Mouse (Mus musculus): ENCODE measurements around the gene Ccdc185. TPM values are rescaled to one million over a fixed set of nuclear protein-coding genes. Genes with fewer than 3 reads are reported as not detected.

Gene Ccdc185
- total and polyA plus RNA-seq, 3 experiments, result not detected

DNA sequence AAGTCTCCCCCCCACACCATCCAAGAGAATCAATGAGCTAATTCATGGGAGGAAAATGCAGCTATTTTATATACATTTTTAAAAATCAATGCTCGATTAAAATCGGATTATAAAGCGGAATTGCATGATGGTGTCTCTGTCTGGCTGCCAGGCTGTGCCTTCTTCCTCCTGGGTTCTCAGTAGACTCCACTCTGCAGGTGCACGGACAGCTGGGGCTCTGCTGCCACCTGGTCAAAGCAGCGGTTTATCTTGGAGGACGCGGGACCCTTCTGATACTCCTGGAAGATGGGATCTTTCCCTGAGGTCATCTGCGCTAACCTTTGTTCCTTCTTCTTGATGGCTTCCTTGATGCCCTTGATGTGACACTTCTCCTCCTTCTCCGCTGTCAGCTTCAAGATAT lies 1.9 kb downstream of the Ccdc185 start:
- DNase-seq, result no peak

- no peak for DNase-seq
Observed at GRCm38 (mm10) chr1:182735891-182736290, 13.1 kb downstream of the Ccdc185 start.

DNA sequence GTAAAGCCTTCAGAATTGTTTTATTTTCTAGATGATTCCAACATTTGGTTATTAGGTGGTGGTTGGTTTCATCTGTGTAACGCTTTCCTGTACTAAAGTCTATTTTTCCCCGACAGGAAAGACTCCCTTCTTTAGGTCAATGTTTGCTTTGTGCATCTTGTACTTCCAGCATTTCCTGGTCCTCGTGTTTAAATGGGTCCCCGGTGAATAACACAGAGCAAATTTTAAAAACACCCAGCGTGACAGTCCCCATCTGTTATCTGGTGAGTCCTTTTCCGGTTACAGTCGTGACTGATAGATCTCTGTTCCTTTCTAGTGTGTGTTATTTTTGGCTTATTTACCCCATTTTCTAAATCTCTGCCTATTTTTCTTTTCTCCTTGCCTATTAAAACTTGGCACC lies 16.3 kb downstream of the Ccdc185 start:
- DNase-seq, result no peak

- DNase-seq, result no peak
Observed at GRCm38 (mm10) chr1:182729002-182729401, 20.0 kb downstream of the Ccdc185 start.

DNA sequence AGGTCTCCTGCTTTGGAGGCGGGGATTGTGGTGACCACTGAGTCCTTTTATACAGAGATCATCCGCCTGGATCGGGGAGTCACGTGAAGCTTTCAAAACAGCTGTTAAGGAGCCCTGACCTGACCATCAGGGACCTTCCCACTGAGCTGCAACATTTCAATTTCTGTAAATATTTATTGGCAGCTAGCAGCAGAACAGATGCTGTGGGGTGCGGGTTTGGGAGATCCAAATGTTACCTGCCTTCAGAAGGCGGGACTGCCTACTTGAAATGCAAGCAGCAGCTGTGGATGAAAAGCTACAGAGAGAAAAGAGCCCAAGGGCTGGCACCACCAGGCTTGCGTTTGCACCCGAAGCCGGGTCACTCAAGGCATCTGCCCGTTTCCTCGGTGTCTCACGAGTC lies 21.4 kb downstream of the Ccdc185 start:
- no peak for DNase-seq

- no peak for DNase-seq
Observed at GRCm38 (mm10) chr1:182714236-182714935, 34.6 kb downstream of the Ccdc185 start.

DNA sequence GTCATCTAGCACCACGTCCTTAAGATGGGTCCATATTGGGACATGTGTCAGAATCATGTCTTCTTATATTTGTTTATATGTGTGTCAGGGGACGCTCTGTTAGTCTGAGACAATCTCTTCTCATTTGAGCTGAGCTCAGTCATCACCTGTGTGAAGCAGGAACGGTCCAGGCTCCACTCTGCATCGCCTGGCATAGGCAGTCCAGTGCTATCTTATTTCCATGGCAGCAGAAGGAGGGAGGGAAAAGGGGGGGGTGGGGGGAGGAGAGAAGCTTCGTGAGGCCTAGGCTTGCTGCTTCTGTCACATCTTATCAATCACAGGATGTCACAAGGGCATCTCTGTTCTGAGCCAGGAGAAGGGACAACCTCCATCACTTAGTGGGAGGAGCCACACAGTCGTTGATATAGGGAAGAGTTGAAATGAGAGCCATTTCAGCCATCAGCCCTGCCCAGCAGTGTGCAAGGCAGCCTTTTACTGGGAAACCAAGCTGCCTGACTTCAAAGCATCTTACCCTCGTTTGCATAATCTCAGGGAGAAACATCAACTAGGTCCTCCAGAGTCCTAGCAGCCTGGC lies 37.5 kb downstream of the Ccdc185 start:
- DNase-seq, result no peak

GRCm38 (mm10) chr1:182707459-182707858 lies 41.5 kb downstream of the Ccdc185 start:
- no peak for DNase-seq

DNA sequence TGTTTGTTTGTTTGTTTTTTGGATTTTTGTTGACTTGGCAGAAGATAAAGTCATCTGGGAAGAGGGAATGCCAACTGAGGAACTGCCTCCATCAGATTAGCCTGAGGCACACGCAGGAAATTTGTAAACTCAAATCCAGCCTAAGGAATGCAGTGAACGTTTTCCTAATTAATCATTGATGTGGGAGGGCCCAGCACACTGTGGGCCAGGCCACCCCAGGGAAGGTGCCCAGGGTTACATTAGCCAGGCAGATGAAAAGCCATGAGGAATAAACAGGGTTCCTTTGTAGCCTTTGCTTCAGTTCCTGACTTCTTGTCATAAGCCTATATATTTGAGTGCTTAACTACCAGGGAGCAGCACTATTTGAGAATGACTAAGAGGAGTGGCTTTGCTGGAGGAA lies 44.1 kb downstream of the Ccdc185 start:
- no peak for DNase-seq

DNA sequence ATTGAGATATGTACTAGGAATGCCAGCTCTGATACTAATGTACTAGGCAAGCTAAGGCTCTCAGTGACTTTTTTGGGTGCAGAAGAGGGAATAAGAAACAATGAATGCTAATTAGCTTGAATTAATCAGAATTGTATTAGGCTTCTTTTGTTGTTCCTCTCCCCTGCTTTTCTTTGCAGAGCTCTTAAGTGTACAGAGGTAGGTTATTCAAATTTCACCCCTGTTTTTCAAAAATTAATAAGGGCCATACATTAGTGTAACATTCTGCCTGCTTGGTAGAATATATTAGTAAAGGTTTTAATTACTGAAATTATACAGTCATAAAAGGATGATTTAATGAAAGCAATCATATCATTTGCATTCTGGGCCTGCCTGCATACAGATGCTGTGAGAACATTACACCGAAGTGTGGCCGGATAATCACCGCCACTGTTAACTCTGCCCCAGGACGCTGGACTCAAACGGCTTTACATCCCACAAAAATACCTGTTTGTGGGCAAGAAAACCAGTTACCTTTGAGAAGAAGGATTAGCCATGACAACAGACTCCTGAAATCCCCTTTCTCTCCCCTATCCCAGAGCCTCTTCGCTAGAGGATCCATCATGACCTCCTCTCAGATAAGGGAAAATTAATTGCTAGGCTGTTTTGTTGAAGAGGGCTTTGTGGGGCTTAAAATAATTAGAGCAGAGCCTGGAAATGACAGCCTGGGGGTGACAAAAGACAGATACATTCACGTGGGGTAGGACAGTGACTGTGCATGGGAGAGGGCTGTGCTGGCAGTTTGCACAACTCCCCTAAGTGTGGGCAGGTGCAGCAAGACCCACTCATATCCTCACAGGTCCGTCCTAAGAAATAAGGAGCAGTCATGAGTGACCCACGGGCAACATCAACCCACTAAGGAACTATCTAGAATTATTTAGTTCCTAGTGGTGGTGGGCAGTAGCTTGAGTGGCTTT lies 49.3 kb downstream of the Ccdc185 start:
- no peak for DNase-seq

Other genes with a start within 250 kb of the Ccdc185 start
- gene Capn2, start 231.6 kb downstream of the Ccdc185 start, total RNA-seq (2021), result 100 to 1,000 TPM in 1 of 2 experiments, 10 to 100 TPM in 1; 67.7 to 105 TPM
- 25.9 and 34.3 TPM in 2 replicates for gene Capn2, start 231.6 kb downstream of the Ccdc185 start, polyA plus RNA-seq (2012; rRNA removed)
- under 1 TPM; 0.17 to 0.38 TPM for gene Capn8, start 184.2 kb downstream of the Ccdc185 start, total RNA-seq (2021)
- not detected in 2 replicates for gene Capn8, start 184.2 kb downstream of the Ccdc185 start, polyA plus RNA-seq (2012; rRNA removed)
- gene Susd4, start 14.7 kb upstream of the Ccdc185 start, total RNA-seq (2021), result 1 to 10 TPM; 4.6 to 5.2 TPM
- gene Susd4, start 14.7 kb upstream of the Ccdc185 start, polyA plus RNA-seq (2012; rRNA removed), result 5.2 and 6.7 TPM in 2 replicates
- gene Tlr5, start 205.6 kb upstream of the Ccdc185 start, total RNA-seq (2021), result 1 to 10 TPM; 1.1 to 1.8 TPM
- 0.95 and 1.1 TPM in 2 replicates for gene Tlr5, start 205.6 kb upstream of the Ccdc185 start, polyA plus RNA-seq (2012; rRNA removed)